Mouse (Mus musculus) heart, postnatal 0 days (tissue): ENCODE measurements around the gene Snx32. TPM values are rescaled to one million over a fixed set of nuclear protein-coding genes. Genes with fewer than 3 reads are reported as not detected.

ENCODE experiments used
- ATAC-seq: fragments of 200-750 bp; cut with Nextera tagmentation; 2 replicates; pipeline ENCODE4 v1.8.0; 2017; ENCODE audit warnings: low read depth, moderate number of reproducible peaks, moderate library complexity; ENCODE audit not compliant: insufficient read depth
- DNase-seq: peaks from one replicate; pipeline ENCODE4 v3.0.0-alpha.2; 2016; ENCODE audit warnings: low spot score
- H3K27ac ChIP-seq: fragments of 300-500 bp; sonication (generic); 2 replicates; pipeline ENCODE4 v1.5.1; 2014; ENCODE audit warnings: low read depth, mild to moderate bottlenecking
- H3K27me3 ChIP-seq: fragments of 300-500 bp; sonication (generic); 2 replicates; pipeline ENCODE4 v1.6.1; 2014; ENCODE audit warnings: low read length, mixed read lengths; ENCODE audit not compliant: control insufficient read depth, insufficient read depth
- H3K36me3 ChIP-seq: fragments of 300-500 bp; sonication (generic); replicated peaks from 2 replicates; pipeline ENCODE4 v1.6.1; 2014; ENCODE audit warnings: low read length, mixed read lengths; ENCODE audit not compliant: control insufficient read depth, insufficient read depth
- H3K4me1 ChIP-seq: fragments of 300-500 bp; sonication (generic); 2 replicates; pipeline ENCODE4 v1.6.1; 2014; ENCODE audit warnings: antibody characterized with exemption; ENCODE audit not compliant: control insufficient read depth, insufficient read depth
- H3K4me2 ChIP-seq: fragments of 300-500 bp; sonication (generic); 2 replicates; pipeline ENCODE4 v1.6.1; 2014; ENCODE audit warnings: low read depth, mild to moderate bottlenecking, low read length, moderate library complexity
- H3K4me3 ChIP-seq: fragments of 300-500 bp; sonication (generic); 2 replicates; pipeline ENCODE4 v1.5.1; 2014; ENCODE audit warnings: low read depth, low read length
- H3K9ac ChIP-seq: fragments of 300-500 bp; sonication (generic); replicated peaks from 2 replicates; pipeline ENCODE4 v1.6.1; 2014; ENCODE audit warnings: low read depth, low read length, mixed read lengths
- H3K9me3 ChIP-seq: fragments of 300-500 bp; sonication (generic); replicated peaks from 2 replicates; pipeline ENCODE4 v1.6.1; 2016; ENCODE audit warnings: low read length; ENCODE audit not compliant: control insufficient read depth
- CTCF ChIP-seq: IDR thresholded peaks from 2 replicates; pipeline ENCODE4 v1.5.1; 2016; ENCODE audit warnings: antibody characterized with exemption, control low read depth, low read depth
- EP300 ChIP-seq: IDR thresholded peaks from 2 replicates; pipeline ENCODE4 v1.6.1; 2016; ENCODE audit warnings: antibody characterized with exemption, low read depth
- WGBS: fragments of 180-500 bp; shearing (Covaris S2); extraction: QIAGEN DNeasy Blood & Tissue Kit; methylation state at CpG from one replicate; pipeline ENCODE4 v1.1.7; 2014; 5-methylcytosine and 5-hydroxymethylcytosine counted together
- polyA plus RNA-seq: library from polyadenylated mRNA; unstranded; fragments of >200 nt; fragmentation: Nextera tagmentation; extraction: Ambion mirVana; gene quantifications from 2 replicates; pipeline ENCODE4 v1.2.1, GENCODE M21; 2015
- total RNA-seq: library from RNA; depleted of rRNA; stranded (reverse); fragments of >200 nt; gene quantifications from 2 replicates; pipeline ENCODE4 v1.2.3, GENCODE M21; 2014; ENCODE audit warnings: low replicate concordance; rRNA removed

Snx32 gene
- total and polyA plus RNA-seq, 2 experiments from 2014 or later = 9.1 to 22.6 TPM

- Histone ChIP-seq H3K27ac (no peak overlapping the region), H3K9me3 (0 out of 2 replicates have a peak, but pooled peaks cover 8% of the 10 kb centered on the region), H3K27me3 (peaks cover 26% of the 10 kb centered on the region), H3K4me2 (no peak overlapping the region), H3K4me1 (peaks cover 16% of the 10 kb centered on the region; the same call in 1 of the 2 replicates), H3K9ac (no peak overlapping the region), H3K36me3 (no peaks in the 10 kb centered on the region), H3K4me3 (no peak overlapping the region)
- ATAC-seq = no peak
- 55% methylated on average over 9 of the region's 9 CpGs for WGBS
- TF ChIP-seq CTCF (no peak), EP300 (no peak)
- DNase-seq = no peak
Observed at GRCm38 (mm10) chr19:5444371-5444908, 65.9 kb downstream of the Snx32 start.

Other genes with a start within 250 kb of the Snx32 start
Only the 30 nearest of the 31 such genes appear.
- gene Sf3b2, start 215.1 kb downstream of the Snx32 start, total RNA-seq = 132 and 175 TPM in 2 replicates
- 158 and 159 TPM in 2 replicates for gene Sf3b2, start 215.1 kb downstream of the Snx32 start, polyA plus RNA-seq
- gene Gal3st3, start 212.2 kb downstream of the Snx32 start, total RNA-seq = 4.0 and 13.3 TPM in 2 replicates
- 5.1 and 6.8 TPM in 2 replicates for gene Gal3st3, start 212.2 kb downstream of the Snx32 start, polyA plus RNA-seq
- gene Catsper1, start 174.8 kb downstream of the Snx32 start, total RNA-seq = not detected in 2 replicates
- not detected in 2 replicates for gene Catsper1, start 174.8 kb downstream of the Snx32 start, polyA plus RNA-seq
- 0.89 and 0.99 TPM in 2 replicates for gene Cst6, start 161.0 kb downstream of the Snx32 start, total RNA-seq
- gene Cst6, start 161.0 kb downstream of the Snx32 start, polyA plus RNA-seq = 2.3 and 3.0 TPM in 2 replicates
- gene Eif1ad, start 143.8 kb downstream of the Snx32 start, total RNA-seq = 37.9 and 40.6 TPM in 2 replicates
- 33.5 and 37.5 TPM in 2 replicates for gene Eif1ad, start 143.8 kb downstream of the Snx32 start, polyA plus RNA-seq
- gene Banf1, start 143.4 kb downstream of the Snx32 start, total RNA-seq = 120 and 143 TPM in 2 replicates
- 340 and 356 TPM in 2 replicates for gene Banf1, start 143.4 kb downstream of the Snx32 start, polyA plus RNA-seq
- 4.4 and 39.0 TPM in 2 replicates for gene Sart1, start 121.8 kb downstream of the Snx32 start, total RNA-seq
- gene Sart1, start 121.8 kb downstream of the Snx32 start, polyA plus RNA-seq = 26.4 and 26.9 TPM in 2 replicates
- gene Tsga10ip, start 108.0 kb downstream of the Snx32 start, total RNA-seq = 0.31 and 3.5 TPM in 2 replicates
- 2.5 and 3.5 TPM in 2 replicates for gene Tsga10ip, start 108.0 kb downstream of the Snx32 start, polyA plus RNA-seq
- 169 and 171 TPM in 2 replicates for gene Drap1, start 85.6 kb downstream of the Snx32 start, total RNA-seq
- gene Drap1, start 85.6 kb downstream of the Snx32 start, polyA plus RNA-seq = 328 and 338 TPM in 2 replicates
- gene AI837181, start 85.4 kb downstream of the Snx32 start, total RNA-seq = 47.4 and 59.1 TPM in 2 replicates
- 38.1 and 40.5 TPM in 2 replicates for gene AI837181, start 85.4 kb downstream of the Snx32 start, polyA plus RNA-seq
- gene Fosl1, start 63.0 kb downstream of the Snx32 start, total RNA-seq = not detected in 2 replicates
- 0.12 TPM in 1 of 2 replicates, not detected in the other for gene Fosl1, start 63.0 kb downstream of the Snx32 start, polyA plus RNA-seq
- gene Ccdc85b, start 52.6 kb downstream of the Snx32 start, total RNA-seq = 9.2 and 11.3 TPM in 2 replicates
- 10.2 and 10.6 TPM in 2 replicates for gene Ccdc85b, start 52.6 kb downstream of the Snx32 start, polyA plus RNA-seq
- gene Fibp, start 49.9 kb downstream of the Snx32 start, total RNA-seq = 81.6 and 86.4 TPM in 2 replicates
- gene Fibp, start 49.9 kb downstream of the Snx32 start, polyA plus RNA-seq = 142 and 146 TPM in 2 replicates
- not detected in 2 replicates for gene Ctsw, start 42.0 kb downstream of the Snx32 start, total RNA-seq
- gene Ctsw, start 42.0 kb downstream of the Snx32 start, polyA plus RNA-seq = 0.42 and 0.73 TPM in 2 replicates
- 46.8 and 52.7 TPM in 2 replicates for gene Efemp2, start 36.6 kb downstream of the Snx32 start, total RNA-seq
- 32.2 and 34.1 TPM in 2 replicates for gene Efemp2, start 36.6 kb downstream of the Snx32 start, polyA plus RNA-seq
- 45.8 and 62.4 TPM in 2 replicates for gene Mus81, start 22.1 kb downstream of the Snx32 start, total RNA-seq
- 35.8 and 36.8 TPM in 2 replicates for gene Mus81, start 22.1 kb downstream of the Snx32 start, polyA plus RNA-seq
- gene Cfl1, start 20.1 kb downstream of the Snx32 start, total RNA-seq = 448 and 685 TPM in 2 replicates
- gene Cfl1, start 20.1 kb downstream of the Snx32 start, polyA plus RNA-seq = 948 and 963 TPM in 2 replicates
- not detected in 2 replicates for gene 1700020D05Rik, start 6.8 kb downstream of the Snx32 start, total RNA-seq
- gene 1700020D05Rik, start 6.8 kb downstream of the Snx32 start, polyA plus RNA-seq = not detected in 2 replicates
- gene Ovol1, start 50.1 kb upstream of the Snx32 start, total RNA-seq = not detected in 2 replicates
- 0.05 TPM in 1 of 2 replicates, not detected in the other for gene Ovol1, start 50.1 kb upstream of the Snx32 start, polyA plus RNA-seq
- 5.8 and 12.9 TPM in 2 replicates for gene Ap5b1, start 57.5 kb upstream of the Snx32 start, total RNA-seq
- 1.7 and 2.0 TPM in 2 replicates for gene Ap5b1, start 57.5 kb upstream of the Snx32 start, polyA plus RNA-seq
- gene Rnaseh2c, start 91.3 kb upstream of the Snx32 start, total RNA-seq = 42.4 and 57.6 TPM in 2 replicates
- gene Rnaseh2c, start 91.3 kb upstream of the Snx32 start, polyA plus RNA-seq = 50.7 and 51.8 TPM in 2 replicates
- gene Kat5, start 99.7 kb upstream of the Snx32 start, total RNA-seq = 55.4 and 164 TPM in 2 replicates
- 27.0 and 29.7 TPM in 2 replicates for gene Kat5, start 99.7 kb upstream of the Snx32 start, polyA plus RNA-seq
- 26.3 and 49.5 TPM in 2 replicates for gene Rela, start 126.9 kb upstream of the Snx32 start, total RNA-seq
- 22.9 and 23.6 TPM in 2 replicates for gene Rela, start 126.9 kb upstream of the Snx32 start, polyA plus RNA-seq
- 33.2 and 37.8 TPM in 2 replicates for gene Sipa1, start 153.2 kb upstream of the Snx32 start, total RNA-seq
- 12.3 and 14.0 TPM in 2 replicates for gene Sipa1, start 153.2 kb upstream of the Snx32 start, polyA plus RNA-seq
- gene Map3k11, start 178.2 kb upstream of the Snx32 start, total RNA-seq = 43.5 and 51.5 TPM in 2 replicates
- gene Map3k11, start 178.2 kb upstream of the Snx32 start, polyA plus RNA-seq = 16.3 and 17.0 TPM in 2 replicates
- gene Pcnx3, start 178.4 kb upstream of the Snx32 start, total RNA-seq = 27.0 and 35.9 TPM in 2 replicates
- 6.1 and 6.7 TPM in 2 replicates for gene Pcnx3, start 178.4 kb upstream of the Snx32 start, polyA plus RNA-seq
- gene Kcnk7, start 193.8 kb upstream of the Snx32 start, total RNA-seq = not detected in 2 replicates
- gene Kcnk7, start 193.8 kb upstream of the Snx32 start, polyA plus RNA-seq = 0.30 and 0.34 TPM in 2 replicates
- 113 and 118 TPM in 2 replicates for gene Ehbp1l1, start 215.8 kb upstream of the Snx32 start, total RNA-seq
- 86.5 and 111 TPM in 2 replicates for gene Ehbp1l1, start 215.8 kb upstream of the Snx32 start, polyA plus RNA-seq
- gene Fam89b, start 219.1 kb upstream of the Snx32 start, total RNA-seq = 118 and 140 TPM in 2 replicates
- gene Fam89b, start 219.1 kb upstream of the Snx32 start, polyA plus RNA-seq = 74.8 and 76.6 TPM in 2 replicates
- 60.0 and 73.4 TPM in 2 replicates for gene Ltbp3, start 230.4 kb upstream of the Snx32 start, total RNA-seq
- gene Ltbp3, start 230.4 kb upstream of the Snx32 start, polyA plus RNA-seq = 15.4 and 16.3 TPM in 2 replicates